Mouse (Mus musculus) limb, embryonic 14.5 days (tissue): ENCODE data around the gene Tex37. TPM values are rescaled to one million over a fixed set of nuclear protein-coding genes. Genes with fewer than 3 reads are reported as not detected.

Source experiments
- ATAC-seq: fragments of 200-750 bp; cut with Nextera tagmentation; 2 replicates; pipeline ENCODE4 v1.8.0; 2017; ENCODE audit warnings: low read depth, moderate number of reproducible peaks, moderate TSS enrichment; ENCODE audit not compliant: low FRiP score
- DNase-seq: peaks from one replicate; pipeline ENCODE4 v3.0.0-alpha.2; 2015; ENCODE audit warnings: low spot score
- H3K27ac ChIP-seq: fragments of 300-500 bp; sonication (generic); replicated peaks from 2 replicates; pipeline ENCODE4 v1.5.1; 2014; ENCODE audit warnings: low read depth, mild to moderate bottlenecking, low read length, moderate library complexity, mixed read lengths
- H3K27me3 ChIP-seq: fragments of 300-500 bp; sonication (generic); 2 replicates; pipeline ENCODE4 v1.6.1; 2014; ENCODE audit warnings: low read length, mixed read lengths; ENCODE audit not compliant: control insufficient read depth, insufficient read depth
- H3K36me3 ChIP-seq: fragments of 300-500 bp; sonication (generic); 2 replicates; pipeline ENCODE4 v1.6.1; 2014; ENCODE audit warnings: mild to moderate bottlenecking, low read length, moderate library complexity, mixed read lengths; ENCODE audit not compliant: control insufficient read depth, insufficient read depth
- H3K4me1 ChIP-seq: fragments of 300-500 bp; sonication (generic); 2 replicates; pipeline ENCODE4 v1.6.1; 2014; ENCODE audit warnings: antibody characterized with exemption, low read length, mixed read lengths; ENCODE audit not compliant: control insufficient read depth, insufficient read depth
- H3K4me2 ChIP-seq: fragments of 300-500 bp; sonication (generic); replicated peaks from 2 replicates; pipeline ENCODE4 v1.6.1; 2014; ENCODE audit warnings: low read depth, mild to moderate bottlenecking, low read length, moderate library complexity; ENCODE audit not compliant: severe bottlenecking
- H3K4me3 ChIP-seq: fragments of 300-500 bp; sonication (generic); replicated peaks from 2 replicates; pipeline ENCODE4 v1.5.1; 2014; ENCODE audit warnings: low read length
- H3K9ac ChIP-seq: fragments of 300-500 bp; sonication (generic); 2 replicates; pipeline ENCODE4 v1.6.1; 2014; ENCODE audit warnings: mild to moderate bottlenecking, low read depth, low read length, moderate library complexity; ENCODE audit not compliant: severe bottlenecking
- H3K9me3 ChIP-seq: fragments of 300-500 bp; sonication (generic); 2 replicates; pipeline ENCODE4 v1.6.1; 2016; ENCODE audit warnings: low read length; ENCODE audit not compliant: control insufficient read depth
- POLR2A ChIP-seq: fragments of 200-500 bp; IDR thresholded peaks from 2 replicates; pipeline ENCODE4 v1.8.0; 2012; ENCODE audit warnings: inconsistent platforms, mild to moderate bottlenecking, moderate library complexity, borderline replicate concordance; ENCODE audit not compliant: insufficient read depth, insufficient read length; ENCODE audit errors: extremely low read depth
- WGBS: fragments of 180-500 bp; shearing (Covaris S2); extraction: QIAGEN DNeasy Blood & Tissue Kit; methylation state at CpG from one replicate; pipeline ENCODE4 v1.1.7; 2014; 5-methylcytosine and 5-hydroxymethylcytosine counted together
- polyA plus RNA-seq, 2 experiments: library from polyadenylated mRNA; depleted of rRNA in 1 of 2; stranded (reverse) in 1 of 2; unstranded in 1 of 2; fragments of >200 nt; fragmentation: Nextera tagmentation in 1 of 2; extraction: Ambion mirVana in 1 of 2; gene quantifications; 2 replicates each; pipeline versions ENCODE4 v1.2.1 to v1.2.3; 2012 to 2014

Tex37 gene
- polyA plus RNA-seq, 2 experiments = not detected

DNA sequence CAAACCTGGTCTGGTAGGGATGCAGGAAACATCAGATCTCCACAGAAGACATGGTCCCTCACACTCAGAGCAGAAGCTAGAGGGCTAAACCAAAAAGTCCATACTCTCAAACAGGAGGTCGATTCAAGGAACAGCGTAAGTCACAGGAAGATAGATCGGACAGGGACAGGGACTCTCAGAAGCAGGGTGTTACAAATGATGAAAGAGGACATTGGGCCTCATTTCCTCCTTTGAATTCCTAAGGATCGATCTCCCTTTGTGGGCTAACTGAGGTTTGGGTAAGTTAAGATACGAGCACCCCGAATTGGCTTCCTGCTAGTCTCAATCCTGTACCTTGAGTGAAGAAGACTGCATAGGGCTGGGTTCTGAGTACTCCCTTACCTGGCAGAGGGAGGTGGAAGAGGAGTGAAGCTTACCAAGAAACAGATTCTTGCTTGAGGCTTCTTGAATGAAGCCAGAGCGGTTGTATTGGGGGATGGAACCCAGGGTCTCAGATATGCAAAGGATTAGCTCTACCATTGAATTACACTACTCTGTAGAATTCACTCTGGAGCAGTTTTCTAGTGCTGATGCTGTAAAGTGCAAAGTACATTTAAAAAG lies 38.7 kb upstream of the Tex37 start:
- no peak for TF ChIP-seq POLR2A
- DNase-seq (no peak), ATAC-seq (no peak)
- no peak overlapping the region; the same call in 1 of the 2 replicates for H3K4me2 ChIP-seq
- H3K27me3 ChIP-seq = peaks cover 63% of the 10 kb centered on the region
- no peaks in the 10 kb centered on the region for H3K36me3 ChIP-seq
- no peak overlapping the region for H3K27ac ChIP-seq
- H3K9ac ChIP-seq = no peak overlapping the region
- 9% methylated on average over 7 of the region's 7 CpGs for WGBS
- H3K4me1 ChIP-seq = peaks cover 12% of the 10 kb centered on the region
- H3K4me3 ChIP-seq = peak overlapping the region; percentile 50
- H3K9me3 ChIP-seq = no peaks in the 10 kb centered on the region

DNA sequence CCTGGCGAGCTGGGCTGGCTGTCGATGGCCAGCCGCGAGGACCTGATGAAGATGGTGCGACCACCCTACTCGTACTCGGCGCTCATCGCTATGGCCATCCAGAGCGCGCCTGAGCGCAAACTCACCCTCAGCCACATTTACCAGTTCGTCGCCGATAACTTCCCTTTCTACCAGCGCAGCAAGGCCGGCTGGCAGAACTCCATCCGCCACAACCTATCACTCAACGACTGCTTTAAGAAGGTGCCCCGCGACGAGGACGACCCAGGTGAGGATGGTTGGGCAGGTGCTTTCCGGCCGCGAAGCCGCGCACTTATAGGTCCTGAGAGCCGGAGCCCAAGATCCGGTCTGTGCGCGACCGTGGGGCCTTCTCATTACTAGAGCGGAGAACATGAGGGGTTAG lies 38.2 kb upstream of the Tex37 start:
- no peak for TF ChIP-seq POLR2A
- DNase-seq (no peak), ATAC-seq (no peak)
- peaks cover 63% of the 10 kb centered on the region for H3K27me3 ChIP-seq
- H3K4me3 ChIP-seq = peak overlapping the region; percentile 50
- WGBS = under 1% methylated on average over 34 of the region's 34 CpGs
- no peak overlapping the region for H3K27ac ChIP-seq
- H3K4me1 ChIP-seq = peaks cover 12% of the 10 kb centered on the region
- H3K4me2 ChIP-seq = peak overlapping the region; percentile 99
- H3K9ac ChIP-seq = peak overlapping the region; percentile 44
- no peaks in the 10 kb centered on the region for H3K36me3 ChIP-seq
- H3K9me3 ChIP-seq = no peaks in the 10 kb centered on the region

GRCm38 (mm10) chr6:70956285-70956912 lies 37.7 kb upstream of the Tex37 start, which contains the start of gene Foxi3:
Foxi3 (plus strand) TSS chr6:70956531.
- Histone ChIP-seq H3K4me2 (peak within 1 kb of the TSS; percentile 99), H3K27me3 (peaks cover 63% of the 10 kb centered on the region), H3K27ac (no peak within 1 kb of the TSS), H3K9ac (peak within 1 kb of the TSS; percentile 44), H3K4me1 (peaks cover 12% of the 10 kb centered on the region), H3K36me3 (no peaks in the 10 kb centered on the region), H3K9me3 (no peaks in the 10 kb centered on the region), H3K4me3 (peak within 1 kb of the TSS; percentile 50)
- ATAC-seq = peak; percentile 37; the same call in 1 of the 2 replicates
- WGBS = under 1% methylated on average over 57 of the region's 67 CpGs
- no peak for TF ChIP-seq POLR2A
- peak; percentile 20 for DNase-seq

DNA sequence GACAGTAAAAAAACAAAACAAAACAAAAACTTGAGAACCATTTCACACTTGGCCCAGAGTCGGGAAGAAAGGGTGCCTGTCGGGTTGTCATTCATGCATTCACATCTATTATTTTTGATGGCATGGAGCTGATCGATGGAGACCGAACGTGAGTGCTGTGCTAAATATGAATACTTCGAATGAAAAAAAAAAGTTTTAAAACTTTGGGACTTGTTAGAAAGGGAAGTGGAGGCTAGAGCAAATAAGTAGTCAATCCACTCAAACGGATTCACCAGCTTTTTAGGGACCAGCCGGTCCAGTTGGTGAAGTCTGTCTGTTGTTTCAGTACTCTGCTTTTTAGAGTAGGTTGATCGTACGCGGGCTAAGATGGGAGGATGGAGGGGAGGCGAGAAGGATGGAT lies 37.1 kb upstream of the Tex37 start:
- H3K9me3 ChIP-seq = no peaks in the 10 kb centered on the region
- H3K36me3 ChIP-seq = no peaks in the 10 kb centered on the region
- peaks cover 63% of the 10 kb centered on the region for H3K27me3 ChIP-seq
- H3K9ac ChIP-seq = no peak overlapping the region; the same call in 1 of the 2 replicates
- H3K4me1 ChIP-seq = peaks cover 12% of the 10 kb centered on the region
- no peak overlapping the region for H3K27ac ChIP-seq
- no peak for TF ChIP-seq POLR2A
- peak overlapping the region; percentile 50 for H3K4me3 ChIP-seq
- WGBS = 2% methylated on average over 12 of the region's 12 CpGs
- no peak for DNase-seq
- ATAC-seq = no peak
- peak overlapping the region; percentile 99 for H3K4me2 ChIP-seq

GRCm38 (mm10) chr6:70955291-70955800 lies 36.6 kb upstream of the Tex37 start:
- WGBS = 4% methylated on average over 14 of the region's 14 CpGs
- no peaks in the 10 kb centered on the region for H3K9me3 ChIP-seq
- no peak overlapping the region for H3K9ac ChIP-seq
- TF ChIP-seq POLR2A = no peak
- DNase-seq (no peak), ATAC-seq (no peak)
- peaks cover 63% of the 10 kb centered on the region for H3K27me3 ChIP-seq
- no peak overlapping the region for H3K4me3 ChIP-seq
- H3K36me3 ChIP-seq = no peaks in the 10 kb centered on the region
- no peak overlapping the region for H3K4me2 ChIP-seq
- H3K27ac ChIP-seq = no peak overlapping the region
- peaks cover 12% of the 10 kb centered on the region for H3K4me1 ChIP-seq
